Comparison of ENCODE assay signal across 8 mouse cellular contexts in the genomic region with DNA sequence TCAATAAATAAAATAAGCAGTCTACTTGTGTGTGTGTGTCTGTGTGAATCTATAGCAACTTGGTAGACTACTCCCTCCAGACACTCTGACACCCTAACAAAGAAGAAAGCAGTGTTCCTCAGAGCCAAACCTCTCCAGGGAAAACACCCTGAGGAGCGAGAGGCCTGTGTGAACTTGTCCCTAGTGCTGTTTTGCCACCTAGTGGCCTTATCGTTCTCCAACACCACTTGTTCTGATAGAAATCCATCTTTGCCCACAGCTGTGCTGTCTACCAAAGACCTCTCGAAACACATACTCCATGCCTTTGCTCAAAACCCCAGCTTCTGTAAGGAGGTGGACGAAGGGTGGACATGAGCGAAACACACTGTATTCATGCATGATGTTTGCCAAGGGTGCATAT. TPM values are rescaled to one million over a fixed set of nuclear protein-coding genes. Genes with fewer than 3 reads are reported as not detected.
DNase-seq lines count a peak whose midpoint lies in the region; ATAC-seq lines count a peak whose summit lies in the region.
"Had no signal": no experiment of that assay in that cellular context is flagged by ENCODE, and none has a peak within 500 bp of the region (broad histone marks: within the 10 kb centered on the region; RNA-seq: fewer than 3 reads in every experiment).

No protein-coding gene starts in this region.

- no peak overlapping the region for H3K4me3 ChIP-seq in hindbrain, embryonic 16.5 days (ENCODE audit: low read length)
- peak overlapping the region; percentile 10 for H3K4me3 ChIP-seq in megakaryocyte, embryonic 14.5 days (replicated peaks)

- no peak overlapping the region for H3K4me2 ChIP-seq in hindbrain, embryonic 16.5 days (ENCODE audit: low read length)

- no peak overlapping the region for H3K9ac ChIP-seq in hindbrain, embryonic 16.5 days (ENCODE audit: low read depth, low read length)

- peak overlapping the region; percentile 62 for H3K27ac ChIP-seq in hindbrain, embryonic 16.5 days (ENCODE audit: low read depth, low read length)

- DNase-seq in ZHBTc4 (ENCODE audit: low read depth, low spot score) = peak; percentile 79
- DNase-seq in cerebellum, postnatal 10 days = peak; percentile 72 to 73
- peak; percentile 83 for DNase-seq in gastrocnemius, adult 18-20 months (ENCODE audit: low spot score)
- peak; percentile 64 to 65 for DNase-seq in left cerebral cortex, adult 18-20 months (ENCODE audit: low spot score in 2 of 2)
- DNase-seq in right cerebral cortex, postnatal 4 days = peak; percentile 44

- H3K4me1 ChIP-seq in hindbrain, embryonic 16.5 days (ENCODE audit: control insufficient read depth, insufficient read depth, low read depth, low read length) = no peaks in the 10 kb centered on the region
- peaks cover 14% of the 10 kb centered on the region for H3K4me1 ChIP-seq in megakaryocyte, embryonic 14.5 days

- no peaks in the 10 kb centered on the region for H3K9me3 ChIP-seq in hindbrain, embryonic 16.5 days (ENCODE audit: control insufficient read depth, low read length)
- peaks cover 10% of the 10 kb centered on the region; the same call in 1 of the 2 replicates for H3K9me3 ChIP-seq in megakaryocyte, embryonic 14.5 days

- H3K27me3 ChIP-seq in hindbrain, embryonic 16.5 days (replicated peaks; ENCODE audit: control insufficient read depth, insufficient read depth, low read length) = no peaks in the 10 kb centered on the region
- peaks cover 12% of the 10 kb centered on the region for H3K27me3 ChIP-seq in megakaryocyte, embryonic 14.5 days (replicated peaks)

- H3K36me3 ChIP-seq in hindbrain, embryonic 16.5 days (ENCODE audit: control insufficient read depth, insufficient read depth, low read length) = no peaks in the 10 kb centered on the region
- H3K36me3 ChIP-seq in megakaryocyte, embryonic 14.5 days (replicated peaks; ENCODE audit: low read length) = no peaks in the 10 kb centered on the region

- peak; percentile 82 for ATAC-seq in hindbrain, embryonic 16.5 days

- 32% methylated on average over 5 of the region's 5 CpGs for WGBS in hindbrain, embryonic 16.5 days

RNA-seq across cellular contexts. Expression of gene Rnase13, which starts 8.3 kb away (rescaled TPM):
- not detected for total RNA-seq in gastrocnemius, adult 18-20 months (2021)
- not detected in 2 replicates for polyA plus RNA-seq in hindbrain, embryonic 16.5 days (2015; fragmentation: Nextera tagmentation; extraction: Ambion mirVana)
- not detected for total RNA-seq in left cerebral cortex, adult 18-20 months (2021)
- not detected in 2 replicates for polyA plus RNA-seq in megakaryocyte, embryonic 14.5 days (2012; ENCODE audit: insufficient read depth, low replicate concordance)
- polyA plus RNA-seq: large intestine, adult 2 months had no signal

RNA-seq across cellular contexts. Expression of gene Tppp2, which starts 12.6 kb away (rescaled TPM):
- total RNA-seq in gastrocnemius, adult 18-20 months (2021) = 1 to 10 TPM; 2.2 to 2.7 TPM
- not detected in 2 replicates for polyA plus RNA-seq in hindbrain, embryonic 16.5 days (2015; fragmentation: Nextera tagmentation; extraction: Ambion mirVana)
- not detected for total RNA-seq in left cerebral cortex, adult 18-20 months (2021)
- polyA plus RNA-seq in megakaryocyte, embryonic 14.5 days (2012; ENCODE audit: insufficient read depth, low replicate concordance) = not detected in 2 replicates
- polyA plus RNA-seq: large intestine, adult 2 months had no signal

RNA-seq across cellular contexts. Expression of gene Ndrg2, which starts 16.9 kb away (rescaled TPM):
- 1,000 to 10,000 TPM; 1,941 to 1,973 TPM for total RNA-seq in gastrocnemius, adult 18-20 months (2021)
- 338 and 429 TPM in 2 replicates for polyA plus RNA-seq in hindbrain, embryonic 16.5 days (2015; fragmentation: Nextera tagmentation; extraction: Ambion mirVana)
- total RNA-seq in left cerebral cortex, adult 18-20 months (2021) = 100 to 1,000 TPM; 745 to 825 TPM
- 0.44 TPM in 1 of 2 replicates, not detected in the other for polyA plus RNA-seq in megakaryocyte, embryonic 14.5 days (2012; ENCODE audit: insufficient read depth, low replicate concordance)

RNA-seq across cellular contexts. Expression of gene Slc39a2, which starts 38.1 kb away (rescaled TPM):
- total RNA-seq in gastrocnemius, adult 18-20 months (2021) = under 1 TPM; 0.33 to 0.57 TPM
- polyA plus RNA-seq in hindbrain, embryonic 16.5 days (2015; fragmentation: Nextera tagmentation; extraction: Ambion mirVana) = 1.5 and 1.9 TPM in 2 replicates
- total RNA-seq in left cerebral cortex, adult 18-20 months (2021) = 1 to 10 TPM; 6.8 to 7.0 TPM
- 0.89 TPM in 1 of 2 replicates, not detected in the other for polyA plus RNA-seq in megakaryocyte, embryonic 14.5 days (2012; ENCODE audit: insufficient read depth, low replicate concordance)

RNA-seq across cellular contexts. Expression of gene Mettl17, which starts 46.2 kb away (rescaled TPM):
- total RNA-seq in gastrocnemius, adult 18-20 months (2021) = 10 to 100 TPM; 12.2 to 19.5 TPM
- polyA plus RNA-seq in hindbrain, embryonic 16.5 days (2015; fragmentation: Nextera tagmentation; extraction: Ambion mirVana) = 80.4 and 88.1 TPM in 2 replicates
- 10 to 100 TPM; 27.3 to 31.7 TPM for total RNA-seq in left cerebral cortex, adult 18-20 months (2021)
- 4.8 and 6.2 TPM in 2 replicates for polyA plus RNA-seq in megakaryocyte, embryonic 14.5 days (2012; ENCODE audit: insufficient read depth, low replicate concordance)
